Mouse (Mus musculus) heart, adult 2 months (tissue): ENCODE data around the gene Cd300ld3. TPM values are rescaled to one million over a fixed set of nuclear protein-coding genes. Genes with fewer than 3 reads are reported as not detected.

Source experiments
- DNase-seq, 2 experiments: peaks; one replicate each; pipeline ENCODE4 v3.0.0; 2021
- H3K27ac ChIP-seq: fragments of 200-600 bp; 2 replicates; pipeline ENCODE4 v1.8.1; 2022
- H3K27me3 ChIP-seq: fragments of 200-500 bp; 2 replicates; pipeline ENCODE4 v1.6.1; 2012; ENCODE audit warnings: mild to moderate bottlenecking, low read length, inconsistent platforms, mixed read lengths; ENCODE audit not compliant: control insufficient read depth, insufficient read depth
- H3K36me3 ChIP-seq: fragments of 200-500 bp; 2 replicates; pipeline ENCODE4 v1.6.1; 2012; ENCODE audit warnings: low read length, inconsistent platforms; ENCODE audit not compliant: control insufficient read depth, insufficient read depth
- H3K4me1 ChIP-seq: fragments of 200-500 bp; 2 replicates; pipeline ENCODE4 v1.6.1; 2011; ENCODE audit warnings: low read length; ENCODE audit not compliant: control insufficient read depth, insufficient read depth
- H3K4me3 ChIP-seq: fragments of 200-600 bp; 2 replicates; pipeline ENCODE4 v1.8.1; 2022
- H3K79me2 ChIP-seq: fragments of 200-500 bp; replicated peaks from 2 replicates; pipeline ENCODE4 v1.6.1; 2012; ENCODE audit warnings: mild to moderate bottlenecking, inconsistent platforms, low read length, moderate library complexity, mixed read lengths; ENCODE audit not compliant: control insufficient read depth, insufficient read depth
- H3K9ac ChIP-seq: fragments of 200-500 bp; 2 replicates; pipeline ENCODE4 v1.6.1; 2012; ENCODE audit warnings: low read depth, mild to moderate bottlenecking, control low read depth, inconsistent platforms, low read length, mixed read lengths
- CTCF ChIP-seq: fragments of 200-600 bp; IDR thresholded peaks from 2 replicates; pipeline ENCODE4 v1.8.1; 2022; ENCODE audit warnings: antibody characterized with exemption, mild to moderate bottlenecking, moderate library complexity
- EP300 ChIP-seq: fragments of 200-500 bp; IDR thresholded peaks from 2 replicates; pipeline ENCODE4 v1.6.1; 2011; ENCODE audit warnings: low read depth, low read length, control low read depth; ENCODE audit not compliant: insufficient read depth
- POLR2A ChIP-seq: fragments of 200-500 bp; IDR thresholded peaks from 2 replicates; pipeline ENCODE4 v1.6.1; 2011; ENCODE audit warnings: mild to moderate bottlenecking, low read depth, low read length, control low read depth; ENCODE audit not compliant: insufficient read depth
- WGBS: fragments of 180-500 bp; shearing (Covaris S2); methylation state at CpG from one replicate; pipeline ENCODE4 v1.1.7; 2018; 5-methylcytosine and 5-hydroxymethylcytosine counted together
- intact Hi-C: fragments of 180-260 bp; cut with DNase I; formaldehyde crosslinking; loops from one replicate; pipeline ENCODE4 v1.15.1; 2025
- polyA plus RNA-seq: library from polyadenylated mRNA; depleted of rRNA; stranded (reverse); fragments of >200 nt; gene quantifications from 2 replicates; pipeline ENCODE4 v1.2.3, GENCODE M21; 2012; rRNA removed
- total RNA-seq, 2 experiments: library from RNA; stranded (reverse); gene quantifications; 2 replicates each; pipeline ENCODE4 v1.2.3; 2021

The Cd300ld3 gene
- total and polyA plus RNA-seq, 3 experiments, result 5.8 to 22.1 (median 8.6) TPM

- DNase-seq, result peak; percentile 20 to 25
- no peaks in the 10 kb centered on the region; the same call in 1 of the 2 replicates for H3K4me1 ChIP-seq
- WGBS, result 58% methylated on average over 7 of the region's 7 CpGs
- H3K27ac ChIP-seq, result no peak within 1 kb of the TSS
- no peaks in the 10 kb centered on the region for H3K79me2 ChIP-seq
- intact Hi-C loops, result no loop called here
- no peak within 1 kb of the TSS for H3K9ac ChIP-seq
- TF ChIP-seq POLR2A, result peak; percentile 45; the same call in 1 of the 2 replicates
- TF ChIP-seq EP300, result no peak
- TF ChIP-seq CTCF, result no peak
- no peak within 1 kb of the TSS for H3K4me3 ChIP-seq
- no peaks in the 10 kb centered on the region for H3K36me3 ChIP-seq
- H3K27me3 ChIP-seq, result no peaks in the 10 kb centered on the region
Observed at GRCm38 (mm10) chr11:115001474-115002040, 46.7 kb downstream of the Cd300ld3 start, which contains the start of gene Cd300c2. Gene Cd300c2, minus strand, starts transcription at chr11:115001880.

Other genes starting within 250 kb of the Cd300ld3 start
- gene Gpr142, start 249.5 kb downstream of the Cd300ld3 start, total RNA-seq, result not detected
- gene Gpr142, start 249.5 kb downstream of the Cd300ld3 start, polyA plus RNA-seq, result not detected in 2 replicates
- 1 to 10 TPM; 6.3 to 7.9 TPM for gene Gprc5c, start 197.3 kb downstream of the Cd300ld3 start, total RNA-seq
- gene Gprc5c, start 197.3 kb downstream of the Cd300ld3 start, polyA plus RNA-seq, result 11.6 and 11.9 TPM in 2 replicates
- gene Cd300a, start 158.4 kb downstream of the Cd300ld3 start, total RNA-seq, result under 1 TPM; 0.77 to 0.89 TPM
- 1.1 TPM in 2 replicates for gene Cd300a, start 158.4 kb downstream of the Cd300ld3 start, polyA plus RNA-seq
- gene Cd300lb, start 114.0 kb downstream of the Cd300ld3 start, total RNA-seq, result under 1 TPM; 0.70 to 0.75 TPM
- 0.61 and 0.70 TPM in 2 replicates for gene Cd300lb, start 114.0 kb downstream of the Cd300ld3 start, polyA plus RNA-seq
- gene Cd300c, start 79.3 kb downstream of the Cd300ld3 start, total RNA-seq, result not detected
- not detected in 2 replicates for gene Cd300c, start 79.3 kb downstream of the Cd300ld3 start, polyA plus RNA-seq
- 1 to 10 TPM; 1.7 to 1.8 TPM for gene Cd300ld, start 58.5 kb downstream of the Cd300ld3 start, total RNA-seq
- 3.0 and 5.1 TPM in 2 replicates for gene Cd300ld, start 58.5 kb downstream of the Cd300ld3 start, polyA plus RNA-seq
- 1 to 10 TPM; 1.5 to 2.1 TPM for gene Cd300c2, start 46.5 kb downstream of the Cd300ld3 start, total RNA-seq
- 2.0 and 2.2 TPM in 2 replicates for gene Cd300c2, start 46.5 kb downstream of the Cd300ld3 start, polyA plus RNA-seq
- not detected for gene Cd300ld2, start 32.2 kb downstream of the Cd300ld3 start, total RNA-seq
- gene Cd300ld2, start 32.2 kb downstream of the Cd300ld3 start, polyA plus RNA-seq, result 0.37 TPM in 1 of 2 replicates, not detected in the other
- gene Cd300ld4, start 21.4 kb downstream of the Cd300ld3 start, total RNA-seq, result 1 to 10 TPM in 1 of 2 experiments, under 1 TPM in 1; 0.52 to 1.1 TPM
- 0.47 and 3.9 TPM in 2 replicates for gene Cd300ld4, start 21.4 kb downstream of the Cd300ld3 start, polyA plus RNA-seq
- 1 to 10 TPM; 2.7 to 9.1 TPM for gene Cd300ld5, start 10.6 kb downstream of the Cd300ld3 start, total RNA-seq
- 3.0 TPM in 1 of 2 replicates, not detected in the other for gene Cd300ld5, start 10.6 kb downstream of the Cd300ld3 start, polyA plus RNA-seq
- under 1 TPM; 0.45 to 0.50 TPM for gene Cd300e, start 13.8 kb upstream of the Cd300ld3 start, total RNA-seq
- gene Cd300e, start 13.8 kb upstream of the Cd300ld3 start, polyA plus RNA-seq, result 0.18 and 0.47 TPM in 2 replicates
- gene Rab37, start 43.0 kb upstream of the Cd300ld3 start, total RNA-seq, result under 1 TPM; 0.31 to 0.32 TPM
- 1.1 and 1.3 TPM in 2 replicates for gene Rab37, start 43.0 kb upstream of the Cd300ld3 start, polyA plus RNA-seq
- under 1 TPM; 0.11 to 0.60 TPM for gene Cd300lf, start 85.6 kb upstream of the Cd300ld3 start, total RNA-seq
- gene Cd300lf, start 85.6 kb upstream of the Cd300ld3 start, polyA plus RNA-seq, result 0.38 and 1.00 TPM in 2 replicates
- gene Slc9a3r1, start 114.9 kb upstream of the Cd300ld3 start, total RNA-seq, result 10 to 100 TPM in 1 of 2 experiments, 1 to 10 TPM in 1; 8.1 to 10.1 TPM
- 8.9 and 9.7 TPM in 2 replicates for gene Slc9a3r1, start 114.9 kb upstream of the Cd300ld3 start, polyA plus RNA-seq
- 10 to 100 TPM in 1 of 2 experiments, 1 to 10 TPM in 1; 8.8 to 11.6 TPM for gene Tmem104, start 139.1 kb upstream of the Cd300ld3 start, total RNA-seq
- gene Tmem104, start 139.1 kb upstream of the Cd300ld3 start, polyA plus RNA-seq, result 8.6 and 9.9 TPM in 2 replicates
- gene Nat9, start 139.4 kb upstream of the Cd300ld3 start, total RNA-seq, result 10 to 100 TPM; 18.5 to 23.6 TPM
- 20.2 and 31.5 TPM in 2 replicates for gene Nat9, start 139.4 kb upstream of the Cd300ld3 start, polyA plus RNA-seq
- under 1 TPM; 0.25 to 0.26 TPM for gene Grin2c, start 218.8 kb upstream of the Cd300ld3 start, total RNA-seq
- 1.6 and 2.0 TPM in 2 replicates for gene Grin2c, start 218.8 kb upstream of the Cd300ld3 start, polyA plus RNA-seq
- 1 to 10 TPM; 7.1 to 8.8 TPM for gene Fdxr, start 228.6 kb upstream of the Cd300ld3 start, total RNA-seq
- 8.4 and 8.7 TPM in 2 replicates for gene Fdxr, start 228.6 kb upstream of the Cd300ld3 start, polyA plus RNA-seq
- gene Fads6, start 249.3 kb upstream of the Cd300ld3 start, total RNA-seq, result 1 to 10 TPM; 1.6 to 1.8 TPM
- gene Fads6, start 249.3 kb upstream of the Cd300ld3 start, polyA plus RNA-seq, result 1.9 and 2.0 TPM in 2 replicates